Mouse (Mus musculus): Measurements from ENCODE around the gene 4931408C20Rik.

GRCm38 (mm10) chr1:26685952-26686693 lies 1.1 kb downstream of the 4931408C20Rik start:
- no peak for TF ChIP-seq FLI1 (IDR thresholded peaks at IDR 0.05; ENCODE audit: low read length)
- no peak for TF ChIP-seq GATA1 (IDR thresholded peaks at IDR 0.05; ENCODE audit: borderline replicate concordance, low read length)
